Mouse (Mus musculus): Measurements from ENCODE around the gene Tspan14.

The Tspan14 gene

GRCm38 (mm10) chr14:40968051-40968450 lies 1.4 kb upstream of the Tspan14 start:
- no peak for DNase-seq

GRCm38 (mm10) chr14:40967598-40967900 lies 942 bp upstream of the Tspan14 start:
- no peak for DNase-seq

GRCm38 (mm10) chr14:40966862-40967597 lies 423 bp upstream of the Tspan14 start:
- DNase-seq, result peak; percentile 98

GRCm38 (mm10) chr14:40965507-40966356 lies 875 bp downstream of the Tspan14 start:
- no peak for DNase-seq

GRCm38 (mm10) chr14:40964881-40965280 lies 1.7 kb downstream of the Tspan14 start:
- DNase-seq, result no peak

- no peak for DNase-seq
Measured at GRCm38 (mm10) chr14:40964214-40964610, 2.4 kb downstream of the Tspan14 start.

GRCm38 (mm10) chr14:40963501-40964213 lies 3.0 kb downstream of the Tspan14 start:
- DNase-seq, result no peak

- no peak for DNase-seq
Measured at GRCm38 (mm10) chr14:40962365-40963290, 4.0 kb downstream of the Tspan14 start.

- DNase-seq, result no peak
Measured at GRCm38 (mm10) chr14:40960237-40960636, 6.4 kb downstream of the Tspan14 start.

GRCm38 (mm10) chr14:40959586-40959985 lies 7.0 kb downstream of the Tspan14 start:
- DNase-seq, result no peak

- no peak for DNase-seq
Measured at GRCm38 (mm10) chr14:40958986-40959381, 7.6 kb downstream of the Tspan14 start.

GRCm38 (mm10) chr14:40958083-40958985 lies 8.3 kb downstream of the Tspan14 start:
- DNase-seq, result peak; percentile 64

GRCm38 (mm10) chr14:40957607-40958006 lies 9.0 kb downstream of the Tspan14 start:
- DNase-seq, result no peak

GRCm38 (mm10) chr14:40956252-40957146 lies 10.1 kb downstream of the Tspan14 start:
- DNase-seq, result peak; percentile 93

- peak; percentile 91 for DNase-seq
Measured at GRCm38 (mm10) chr14:40955596-40956251, 10.9 kb downstream of the Tspan14 start.

GRCm38 (mm10) chr14:40955146-40955545 lies 11.5 kb downstream of the Tspan14 start:
- DNase-seq, result no peak

- no peak for DNase-seq
Measured at GRCm38 (mm10) chr14:40953381-40953780, 13.2 kb downstream of the Tspan14 start.

- DNase-seq, result peak; percentile 58
Measured at GRCm38 (mm10) chr14:40952715-40953114, 13.9 kb downstream of the Tspan14 start.

GRCm38 (mm10) chr14:40952301-40952700 lies 14.3 kb downstream of the Tspan14 start:
- no peak for DNase-seq
